Mouse (Mus musculus): Measurements from ENCODE around the gene Pitpna.

Pitpna gene

DNA sequence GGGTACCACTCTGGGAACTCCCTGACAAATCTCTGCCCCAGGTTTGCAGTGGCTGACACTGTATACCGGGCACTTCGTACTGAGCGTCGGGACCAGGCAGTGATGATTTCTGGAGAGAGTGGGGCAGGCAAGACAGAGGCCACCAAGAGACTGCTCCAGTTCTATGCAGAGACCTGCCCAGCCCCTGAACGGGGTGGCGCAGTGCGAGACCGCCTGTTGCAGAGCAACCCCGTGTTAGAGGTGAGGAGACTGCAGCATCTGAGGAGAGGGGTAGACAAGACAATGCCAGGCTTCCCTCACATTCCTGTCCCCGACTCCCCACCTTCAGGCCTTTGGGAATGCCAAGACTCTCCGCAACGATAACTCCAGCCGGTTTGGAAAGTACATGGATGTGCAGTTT lies 70.4 kb downstream of the Pitpna start:
- DNase-seq (ENCODE audit: low spot score): no peak

DNA sequence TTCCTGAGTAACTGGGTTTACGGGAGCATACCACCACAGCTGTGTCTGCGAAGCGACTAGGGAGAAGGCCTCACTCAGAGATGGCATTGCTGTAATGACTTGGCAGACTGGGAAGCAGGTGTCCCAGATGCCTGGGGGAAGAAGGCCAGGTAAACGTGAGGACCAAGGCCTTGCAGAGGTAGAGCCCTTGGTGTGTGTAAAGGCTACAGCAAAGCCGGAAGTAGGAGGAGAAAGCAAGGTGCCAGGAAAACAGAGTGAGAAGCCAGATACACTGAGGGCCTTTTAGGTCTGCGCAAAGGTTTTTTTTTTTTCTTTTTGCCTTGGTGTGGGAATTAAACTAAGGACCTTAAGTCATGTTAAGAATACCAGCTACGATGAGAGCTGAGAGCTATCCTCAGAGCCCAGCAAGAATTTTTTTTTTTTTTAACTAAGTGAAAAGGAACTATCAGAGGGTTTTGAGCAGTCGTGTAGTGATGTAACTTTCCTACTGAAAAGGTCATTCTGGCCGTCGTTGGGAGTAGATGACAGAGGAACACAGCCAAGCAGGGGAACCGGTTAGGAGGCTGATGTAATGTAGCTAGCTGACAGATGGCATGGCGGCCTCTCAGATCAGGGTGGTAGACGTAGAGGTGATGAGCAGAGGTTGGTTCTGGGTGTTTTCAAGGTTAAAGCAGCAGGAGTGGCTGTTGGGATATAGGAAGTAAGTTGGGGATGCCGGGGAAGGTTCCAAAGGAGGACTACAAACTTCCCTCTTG lies 71.3 kb downstream of the Pitpna start:
- no peak for DNase-seq (ENCODE audit: low spot score)

DNA sequence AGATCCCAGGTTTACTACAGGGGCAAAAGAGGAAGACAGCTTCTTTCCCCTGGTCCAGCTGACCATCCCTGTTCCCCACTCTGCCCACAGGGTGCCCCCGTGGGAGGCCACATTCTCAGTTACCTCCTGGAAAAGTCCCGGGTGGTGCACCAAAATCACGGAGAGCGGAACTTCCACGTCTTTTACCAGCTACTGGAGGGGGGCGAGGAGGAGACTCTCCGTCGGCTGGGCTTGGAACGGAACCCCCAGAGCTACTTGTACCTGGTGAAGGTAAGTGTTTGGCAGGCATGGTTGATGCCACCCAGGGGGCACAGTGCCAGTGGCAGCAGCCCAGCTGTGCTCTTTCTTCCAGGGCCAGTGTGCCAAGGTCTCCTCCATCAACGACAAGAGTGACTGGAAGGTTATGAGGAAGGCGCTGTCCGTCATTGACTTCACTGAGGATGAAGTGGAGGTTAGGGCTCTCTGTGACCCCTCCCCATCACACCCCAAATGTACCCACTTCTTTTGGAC lies 72.2 kb downstream of the Pitpna start:
- no peak for DNase-seq (ENCODE audit: low spot score)

DNA sequence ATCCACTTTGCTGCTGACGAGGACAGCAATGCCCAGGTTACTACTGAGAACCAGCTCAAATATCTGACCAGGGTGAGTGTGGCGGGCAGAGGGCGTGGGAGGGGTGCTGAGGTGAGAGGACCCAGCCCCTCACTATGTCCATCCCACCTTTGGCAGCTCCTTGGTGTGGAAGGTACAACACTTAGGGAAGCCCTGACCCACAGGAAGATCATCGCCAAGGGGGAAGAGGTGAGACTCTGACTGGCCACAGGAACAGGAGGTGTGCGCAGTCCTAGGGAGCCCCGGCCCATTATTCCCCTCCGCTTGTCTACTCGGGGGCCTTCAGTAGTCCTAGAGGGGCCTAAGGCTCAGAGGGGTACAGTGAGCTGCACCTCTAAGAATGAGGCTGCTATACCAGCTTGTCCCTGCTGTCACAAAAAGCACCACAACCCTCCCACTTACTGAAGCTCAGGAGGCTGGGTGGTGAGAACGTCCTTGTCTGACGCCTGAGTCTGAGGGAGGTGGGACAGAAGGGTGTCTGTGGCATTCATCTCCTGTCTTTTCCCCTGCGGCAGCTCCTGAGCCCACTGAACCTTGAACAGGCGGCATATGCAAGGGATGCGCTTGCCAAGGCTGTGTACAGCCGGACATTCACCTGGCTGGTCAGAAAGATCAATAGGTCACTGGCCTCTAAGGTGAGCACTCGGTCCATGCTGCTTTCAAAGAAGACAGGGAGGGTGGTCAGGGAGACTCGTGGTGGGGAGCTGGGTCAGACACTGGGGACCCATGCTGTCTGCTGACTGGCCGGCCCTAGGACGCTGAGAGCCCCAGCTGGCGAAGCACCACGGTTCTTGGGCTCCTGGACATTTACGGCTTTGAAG lies 73.3 kb downstream of the Pitpna start:
- no peak for DNase-seq (ENCODE audit: low spot score)

DNA sequence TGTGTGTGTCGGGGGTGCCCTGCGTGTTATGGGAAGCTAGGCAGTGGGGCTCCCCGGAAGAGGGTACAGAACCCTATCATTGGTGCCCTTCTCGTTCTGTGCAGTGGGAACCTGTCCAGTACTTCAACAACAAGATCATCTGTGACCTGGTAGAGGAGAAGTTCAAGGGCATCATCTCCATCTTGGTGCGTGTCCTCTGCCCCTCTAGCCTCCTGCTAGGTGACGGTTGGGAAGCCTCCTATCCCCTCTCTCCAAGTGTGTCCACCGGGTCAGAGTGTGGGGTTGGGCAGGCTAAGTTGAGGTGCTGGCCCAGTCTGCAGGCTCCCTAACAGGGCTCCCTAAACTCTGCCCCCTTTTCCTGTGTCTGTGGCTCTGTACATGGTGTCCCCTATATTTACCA lies 74.2 kb downstream of the Pitpna start:
- no peak for DNase-seq (ENCODE audit: low spot score)

DNA sequence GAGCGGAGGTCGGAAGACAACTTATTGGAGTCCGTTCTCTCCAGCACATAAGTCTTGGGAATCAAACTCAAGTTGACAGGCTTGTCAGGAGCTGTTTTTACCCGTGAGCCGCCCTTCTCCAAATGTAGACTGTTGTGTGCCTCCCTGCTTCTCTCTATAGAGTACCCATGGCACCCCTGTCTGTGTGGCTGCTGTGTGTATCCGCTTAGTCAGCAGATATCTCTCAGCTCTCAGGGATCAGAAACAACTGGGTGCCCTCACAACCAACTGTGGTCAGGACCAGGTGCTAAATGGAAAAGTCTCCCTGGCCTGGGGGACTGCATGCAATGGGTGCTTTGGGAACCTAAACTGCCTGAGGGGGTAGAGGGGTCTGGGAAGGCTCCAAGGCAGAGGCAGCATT lies 78.4 kb downstream of the Pitpna start:
- no peak for DNase-seq (ENCODE audit: low spot score)

DNA sequence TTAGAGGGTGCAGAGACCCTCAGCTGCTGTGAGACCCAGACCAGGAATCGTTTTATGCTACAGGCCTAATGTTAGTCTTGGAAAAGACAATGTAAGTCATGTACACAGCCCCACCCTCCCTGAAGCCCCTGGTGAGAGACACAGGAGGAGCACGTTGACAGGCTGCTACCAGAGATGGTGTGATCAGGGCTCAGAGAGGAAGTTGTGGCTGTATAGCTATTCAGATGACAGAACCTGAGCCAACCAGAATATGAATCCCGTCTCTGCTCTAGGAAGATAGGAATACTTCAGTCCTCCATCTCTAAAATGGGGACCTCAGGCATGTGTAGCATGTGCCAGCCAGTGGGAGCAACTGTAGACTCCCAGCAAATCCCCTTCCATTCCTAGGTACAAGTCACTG lies 80.7 kb downstream of the Pitpna start:
- DNase-seq (ENCODE audit: low spot score): no peak

DNA sequence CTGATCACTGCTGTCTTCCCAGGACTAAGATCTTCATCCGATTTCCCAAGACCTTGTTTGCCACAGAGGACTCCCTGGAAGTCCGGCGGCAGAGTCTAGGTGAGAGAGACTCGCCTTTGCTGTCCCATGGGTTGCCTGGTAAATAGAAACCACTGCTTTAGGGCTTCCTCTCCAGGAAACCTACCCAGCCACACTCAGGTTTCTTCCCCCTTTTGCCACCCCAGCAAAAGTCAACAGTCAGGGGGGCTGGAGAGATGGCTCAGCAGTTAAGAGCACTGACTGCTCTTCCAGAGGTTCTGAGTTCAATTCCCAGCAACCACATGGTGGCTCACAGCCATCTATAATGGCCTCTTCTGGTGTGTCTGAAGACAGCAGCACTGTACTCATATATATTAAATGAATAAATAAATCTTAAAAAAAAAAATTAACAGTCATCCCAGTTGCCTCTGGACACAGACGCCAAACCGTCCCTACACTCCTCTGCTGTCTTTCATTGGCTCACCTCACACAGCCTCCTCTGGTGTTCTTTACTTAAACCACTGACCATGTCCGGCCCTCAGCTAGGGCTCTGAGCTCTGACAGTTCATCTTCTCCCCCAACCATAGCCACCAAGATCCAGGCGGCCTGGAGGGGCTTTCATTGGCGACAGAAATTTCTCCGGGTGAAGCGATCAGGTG lies 81.4 kb downstream of the Pitpna start:
- DNase-seq (ENCODE audit: low spot score): no peak

DNA sequence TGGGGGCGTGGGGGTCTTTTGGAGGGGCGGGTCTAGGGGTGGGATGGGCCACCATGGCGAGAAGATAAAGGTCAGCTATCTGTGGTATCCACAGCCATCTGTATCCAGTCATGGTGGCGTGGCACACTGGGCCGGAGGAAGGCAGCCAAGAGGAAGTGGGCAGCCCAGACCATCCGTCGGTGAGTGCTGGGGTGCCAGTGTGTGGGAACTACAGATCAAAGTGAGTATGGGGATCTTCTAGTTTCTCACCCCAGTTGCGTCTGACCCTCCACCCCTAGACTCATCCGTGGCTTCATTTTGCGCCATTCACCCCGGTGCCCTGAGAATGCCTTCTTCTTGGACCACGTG lies 81.9 kb downstream of the Pitpna start:
- DNase-seq (ENCODE audit: low spot score): no peak

DNA sequence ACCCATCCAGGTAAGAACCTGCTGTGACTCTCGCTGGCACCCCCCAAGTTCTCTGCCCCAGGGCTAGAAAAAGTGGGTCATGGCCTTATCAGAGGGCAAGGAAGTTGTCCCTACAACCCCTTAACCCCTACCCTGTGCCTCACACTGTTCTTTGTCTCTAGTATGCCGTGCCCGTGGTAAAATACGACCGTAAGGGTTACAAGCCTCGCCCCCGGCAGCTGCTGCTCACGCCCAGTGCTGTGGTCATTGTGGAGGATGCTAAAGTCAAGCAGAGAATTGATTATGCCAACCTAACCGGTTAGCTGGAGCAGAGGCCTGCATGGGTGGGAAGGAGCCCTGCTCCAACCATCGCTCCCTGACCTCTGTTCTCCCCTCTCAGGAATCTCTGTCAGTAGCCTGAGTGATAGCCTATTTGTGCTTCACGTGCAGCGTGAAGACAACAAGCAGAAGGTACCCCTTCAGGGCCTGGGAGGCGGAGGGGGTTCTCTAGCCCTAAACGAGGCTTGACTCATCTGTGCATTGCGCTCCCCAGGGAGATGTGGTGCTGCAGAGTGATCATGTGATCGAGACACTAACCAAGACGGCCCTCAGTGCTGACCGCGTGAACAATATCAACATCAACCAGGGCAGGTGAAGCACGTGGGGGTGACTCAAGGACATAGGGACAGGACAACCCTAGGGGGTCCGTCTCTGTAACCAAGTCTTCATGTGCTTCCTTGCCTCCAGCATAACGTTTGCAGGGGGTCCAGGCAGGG lies 83.7 kb downstream of the Pitpna start:
- no peak for DNase-seq (ENCODE audit: low spot score)

DNA sequence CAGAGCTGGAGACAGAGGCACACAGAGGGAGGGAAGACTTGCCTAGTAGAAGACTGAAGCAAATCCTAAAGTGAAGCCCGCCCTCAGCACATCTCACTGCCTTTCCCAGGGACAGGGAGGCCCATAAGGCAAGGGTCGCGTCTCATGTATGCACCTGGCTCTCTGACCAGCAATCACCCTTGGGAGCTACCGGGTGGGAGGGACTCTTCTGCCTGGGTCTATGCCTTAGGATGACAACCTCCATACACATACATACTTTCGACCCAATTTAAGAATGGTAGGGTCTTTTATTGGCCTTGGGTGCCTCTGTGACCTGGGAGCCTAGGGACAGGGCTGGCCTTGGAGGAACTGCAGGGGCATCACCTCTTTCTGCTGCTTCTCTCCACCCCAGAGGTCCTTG lies 85.5 kb downstream of the Pitpna start:
- no peak for DNase-seq (ENCODE audit: low spot score)

DNA sequence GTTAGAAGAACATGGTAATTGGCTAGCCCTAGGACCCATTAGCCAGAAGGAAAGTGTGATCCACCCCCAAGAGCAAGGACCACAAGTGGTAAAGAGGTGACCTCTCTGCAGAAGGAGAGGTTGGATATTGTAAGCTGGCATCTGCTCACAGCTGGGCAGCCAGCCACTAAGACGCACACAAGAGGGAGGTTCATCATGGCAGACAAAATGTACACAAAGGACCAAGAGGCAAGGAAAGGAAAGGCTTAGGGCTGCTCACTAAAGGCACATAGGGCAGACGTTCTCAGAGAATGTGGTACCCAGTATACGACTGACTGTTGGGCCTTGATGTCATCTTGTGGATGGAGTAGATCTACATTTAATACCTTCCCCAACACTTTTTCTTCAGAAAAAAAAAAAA lies 87.0 kb downstream of the Pitpna start:
- DNase-seq (ENCODE audit: low spot score): no peak

DNA sequence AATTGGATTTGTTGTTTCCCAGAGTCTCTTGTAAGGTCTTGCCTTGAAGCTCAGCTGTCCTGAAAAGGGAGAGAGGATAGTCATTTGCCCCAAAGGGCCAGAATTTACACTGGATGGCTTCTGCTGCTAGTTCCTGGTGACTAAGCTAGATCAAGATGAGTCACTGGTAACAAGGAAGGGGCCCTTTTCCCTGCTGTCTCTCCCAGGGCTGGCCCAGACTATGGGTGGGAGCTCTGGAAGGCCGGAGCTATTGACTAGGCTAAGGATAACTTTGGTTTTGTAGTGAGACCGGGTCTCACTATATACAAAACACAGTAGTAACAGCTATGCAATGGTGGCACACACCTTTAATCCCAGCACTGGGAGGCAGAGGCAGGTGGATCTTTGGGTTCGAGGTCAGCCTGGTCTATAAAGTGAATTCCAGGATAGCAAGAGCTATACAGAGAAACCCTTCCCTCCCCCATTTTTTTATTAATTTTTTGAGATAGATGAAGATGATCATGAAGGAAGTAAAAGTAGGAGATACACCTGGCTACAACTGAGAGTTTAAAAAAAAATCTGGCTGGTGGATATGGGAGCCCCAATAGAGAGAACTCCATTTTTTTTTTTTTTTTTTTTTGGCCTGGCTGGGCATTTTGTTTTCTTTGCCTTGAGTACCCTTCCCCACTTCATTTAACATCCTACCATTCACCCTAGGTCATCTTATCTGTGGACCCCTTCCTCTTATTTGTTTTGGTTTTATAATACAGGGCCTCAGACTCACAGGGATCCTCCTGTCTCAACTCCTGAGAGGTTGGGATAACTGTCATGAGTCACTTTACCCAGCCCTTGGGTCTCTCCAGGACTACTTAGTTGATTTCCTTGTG lies 90.2 kb downstream of the Pitpna start:
- DNase-seq (ENCODE audit: low spot score): no peak

Data from urinary bladder, postnatal 10 days (tissue).